Mouse (Mus musculus) bone marrow, adult 2 months (tissue): ENCODE results near the gene Dapk2.

Experiments used
- CTCF ChIP-seq: fragments of 200-500 bp; IDR thresholded peaks from 2 replicates; pipeline ENCODE4 v1.5.1; 2011; ENCODE audit warnings: low read length, control low read depth; ENCODE audit not compliant: control insufficient read depth, insufficient read depth
- POLR2A ChIP-seq: fragments of 200-500 bp; IDR thresholded peaks from 2 replicates; pipeline ENCODE4 v1.6.1; 2011; ENCODE audit warnings: low read depth, mild to moderate bottlenecking, control low read depth, low read length, borderline replicate concordance; ENCODE audit not compliant: control insufficient read depth

DNA sequence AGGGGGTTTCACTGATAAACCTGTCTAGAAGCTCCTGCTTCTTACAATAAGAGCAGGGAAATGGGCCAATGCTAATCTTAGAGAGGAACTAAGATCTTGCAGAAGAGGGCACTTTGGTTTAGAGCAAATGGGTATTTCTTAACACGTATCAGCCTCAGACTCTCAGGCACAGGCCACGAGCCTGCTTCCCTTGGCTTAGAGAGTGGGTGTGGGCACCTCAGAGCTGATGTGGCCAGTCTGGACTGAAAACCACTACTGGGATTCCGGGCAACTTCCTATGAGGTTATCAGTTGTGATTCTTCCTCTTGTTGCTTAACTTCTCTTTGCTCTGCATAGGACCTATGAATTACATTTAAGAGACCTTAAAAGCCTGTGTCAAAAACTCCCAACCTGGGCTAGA lies 43.7 kb upstream of the Dapk2 start:
- TF ChIP-seq CTCF (no peak), POLR2A (no peak)
